Mouse (Mus musculus) brain, embryonic 14.5 days (tissue): ENCODE data around the gene Fam117b. TPM values are rescaled to one million over a fixed set of nuclear protein-coding genes. Genes with fewer than 3 reads are reported as not detected.

Source experiments
- DNase-seq: peaks from one replicate; pipeline ENCODE4 v3.0.0-alpha.2; 2011; ENCODE audit warnings: low read depth
- CTCF ChIP-seq: fragments of 200-500 bp; IDR thresholded peaks from 2 replicates; pipeline ENCODE4 v1.5.1; 2012; ENCODE audit warnings: inconsistent platforms, mild to moderate bottlenecking, moderate library complexity, borderline replicate concordance; ENCODE audit not compliant: insufficient read depth, insufficient read length; ENCODE audit errors: extremely low read depth
- POLR2A ChIP-seq: fragments of 200-500 bp; IDR thresholded peaks from 2 replicates; pipeline ENCODE4 v1.6.1; 2012; ENCODE audit warnings: mild to moderate bottlenecking, inconsistent platforms, borderline replicate concordance; ENCODE audit not compliant: poor library complexity, insufficient read depth, insufficient read length, severe bottlenecking; ENCODE audit errors: extremely low read depth
- polyA plus RNA-seq: library from polyadenylated mRNA; depleted of rRNA; stranded (reverse); fragments of >200 nt; gene quantifications from 2 replicates; pipeline ENCODE4 v1.2.3, GENCODE M21; 2012; rRNA removed

Gene Fam117b
- polyA plus RNA-seq = 42.6 and 71.0 TPM in 2 replicates

DNA sequence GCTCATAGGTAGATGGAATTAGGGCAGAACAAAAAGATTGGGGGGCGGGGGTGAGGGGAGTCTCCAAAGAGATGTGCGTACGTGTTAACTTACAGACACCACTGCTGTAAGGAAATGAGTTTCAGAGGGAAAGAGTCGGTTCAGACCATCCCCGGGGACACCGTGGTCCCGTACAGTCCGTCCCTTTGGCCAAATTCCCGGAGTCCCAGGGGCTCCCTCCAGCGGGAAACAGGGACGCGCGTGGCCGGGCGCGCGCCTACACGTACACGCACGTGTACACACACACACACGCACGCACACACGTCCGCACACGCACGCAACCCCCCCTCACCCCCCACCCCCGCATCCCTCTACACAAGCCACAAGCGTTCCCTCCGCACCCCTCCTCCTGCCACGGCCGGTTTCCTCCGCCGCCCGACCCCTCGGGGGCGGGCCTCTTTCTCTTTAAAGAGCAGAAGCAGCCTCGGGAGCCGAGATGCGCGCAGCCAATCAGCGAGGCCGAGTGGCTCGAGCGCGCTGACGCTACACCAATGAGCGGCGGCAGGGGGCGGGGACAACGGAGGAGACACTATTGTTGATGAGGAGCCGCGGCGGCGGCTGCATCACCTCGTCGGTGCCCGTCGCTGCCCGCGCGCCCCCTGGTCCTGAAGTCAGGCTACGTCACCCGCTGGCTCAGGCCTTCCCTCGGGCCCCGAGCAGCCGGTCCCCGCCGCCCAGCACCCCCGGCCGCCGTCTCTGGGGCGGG lies at the start of gene Fam117b:
Gene Fam117b (plus strand): TSS at position 594 of the 745 bp plus-strand sequence.
- DNase-seq = peak; percentile 99
- TF ChIP-seq POLR2A = peak; percentile 93
- TF ChIP-seq CTCF = no peak

DNA sequence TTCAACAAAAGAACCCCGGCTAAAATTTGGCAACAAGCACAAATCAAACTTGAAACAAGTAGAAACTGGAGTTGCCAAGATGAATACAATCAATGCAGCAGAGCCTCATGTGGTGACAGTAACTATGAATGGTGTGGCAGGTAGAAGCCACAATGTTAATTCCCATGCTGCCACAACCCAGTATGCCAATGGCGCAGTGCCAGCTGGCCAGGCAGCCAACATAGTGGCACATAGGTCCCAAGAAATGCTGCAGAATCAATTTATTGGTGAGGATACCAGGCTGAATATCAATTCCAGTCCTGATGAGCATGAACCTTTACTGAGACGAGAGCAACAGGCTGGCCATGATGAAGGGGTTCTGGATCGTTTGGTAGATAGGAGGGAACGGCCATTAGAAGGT lies 44.8 kb upstream of the Fam117b start:
- TF ChIP-seq POLR2A = no peak
- no peak for TF ChIP-seq CTCF
- no peak for DNase-seq

DNA sequence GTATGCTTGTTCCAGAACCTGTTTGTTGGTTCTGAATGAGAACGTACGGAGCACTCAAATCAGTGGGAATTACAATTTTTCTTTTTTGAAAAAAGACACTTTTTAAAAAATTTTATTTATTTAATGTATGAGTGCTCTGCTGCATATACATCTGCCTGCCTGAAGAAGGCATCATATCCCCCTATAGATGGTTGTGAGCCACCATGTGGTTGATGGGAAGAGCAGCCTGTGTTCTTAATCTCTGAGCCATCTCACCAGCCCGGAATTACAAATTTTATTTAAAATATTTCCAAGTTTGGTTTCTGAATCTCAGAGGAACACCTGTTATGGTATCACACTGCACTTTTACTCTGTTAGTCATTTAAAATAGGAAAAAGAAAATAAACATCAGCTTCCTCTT lies 38.8 kb upstream of the Fam117b start:
- DNase-seq = no peak
- TF ChIP-seq CTCF (no peak), POLR2A (no peak)

- DNase-seq = no peak
- no peak for TF ChIP-seq CTCF
- TF ChIP-seq POLR2A = no peak
Measured at GRCm38 (mm10) chr1:59878098-59878497, 34.7 kb upstream of the Fam117b start.

GRCm38 (mm10) chr1:59883349-59884134 lies 29.3 kb upstream of the Fam117b start:
- peak; percentile 80 for DNase-seq
- no peak for TF ChIP-seq POLR2A
- TF ChIP-seq CTCF = peak; percentile 83; the same call in 1 of the 2 replicates

DNA sequence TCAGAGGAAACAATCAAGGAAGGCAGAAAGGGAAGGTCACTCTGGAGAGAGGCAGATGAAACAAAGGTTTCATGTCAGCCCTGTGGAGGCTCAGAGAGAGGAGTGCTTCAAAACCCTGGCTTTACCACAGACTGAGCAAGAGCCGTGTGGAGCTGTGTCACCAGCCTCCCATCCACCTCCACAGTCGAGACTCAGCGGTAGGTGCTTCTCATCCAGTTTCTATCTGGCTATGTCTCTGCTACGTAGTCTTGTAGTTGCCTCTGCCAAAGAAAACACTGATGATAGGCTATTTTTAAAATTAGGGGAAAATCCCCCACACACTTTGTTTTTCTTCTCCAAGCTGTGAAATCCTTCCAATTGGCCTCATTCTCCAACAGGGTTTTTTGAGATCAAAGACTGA lies 25.9 kb upstream of the Fam117b start:
- peak; percentile 25 for DNase-seq
- TF ChIP-seq CTCF (no peak), POLR2A (no peak)

- TF ChIP-seq CTCF = no peak
- no peak for TF ChIP-seq POLR2A
- no peak for DNase-seq
Measured at GRCm38 (mm10) chr1:59888018-59888417, 24.8 kb upstream of the Fam117b start.

GRCm38 (mm10) chr1:59891185-59891584 lies 21.6 kb upstream of the Fam117b start:
- TF ChIP-seq CTCF (no peak), POLR2A (no peak)
- no peak for DNase-seq

DNA sequence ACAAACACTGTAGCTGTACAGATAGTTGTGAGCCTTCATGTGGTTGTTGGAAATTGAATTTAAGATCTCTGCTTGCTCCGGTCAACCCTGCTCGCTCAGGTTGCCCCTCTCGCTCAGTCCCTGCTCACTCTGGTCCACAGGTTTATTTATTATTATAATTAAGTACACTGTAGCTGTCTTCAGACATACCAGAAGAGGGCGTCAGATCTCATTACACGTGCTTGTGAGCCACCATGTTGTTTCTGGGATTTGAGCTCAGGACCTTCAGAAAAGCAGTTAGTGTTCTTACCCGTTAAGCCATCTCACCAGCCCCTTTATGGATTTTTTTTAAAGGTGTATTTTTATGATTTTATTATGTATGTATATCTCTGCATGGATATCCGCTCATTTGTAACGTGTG lies 20.0 kb upstream of the Fam117b start:
- TF ChIP-seq CTCF (no peak), POLR2A (no peak)
- DNase-seq = no peak

- no peak for DNase-seq
Measured at GRCm38 (mm10) chr1:59894025-59894424, 18.8 kb upstream of the Fam117b start.

DNA sequence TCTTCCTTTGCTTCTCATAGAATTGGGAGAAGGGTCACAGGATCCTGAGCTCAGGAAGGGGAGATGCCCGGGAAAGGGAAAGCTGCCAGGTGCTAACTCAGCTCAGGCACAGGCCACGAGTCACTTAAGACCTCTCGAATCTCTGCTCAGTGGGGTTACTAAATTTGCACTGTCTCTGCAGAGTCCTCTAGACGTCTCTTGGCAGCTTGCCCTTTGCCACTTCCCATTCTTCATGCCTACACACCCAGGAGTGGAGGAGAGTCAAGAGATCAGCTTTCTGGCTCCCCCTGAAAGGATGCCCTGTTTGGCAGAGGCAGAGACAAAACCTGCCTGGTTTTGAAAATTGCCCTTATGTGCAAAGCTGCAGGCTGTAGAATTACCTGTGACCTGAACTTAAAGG lies 17.4 kb upstream of the Fam117b start:
- TF ChIP-seq CTCF (no peak), POLR2A (no peak)
- peak; percentile 21 for DNase-seq

More at GRCm38 (mm10) chr1:59894025-59894424, 18.8 kb upstream of the Fam117b start:
- TF ChIP-seq CTCF = no peak
- TF ChIP-seq POLR2A = no peak
